Mouse (Mus musculus): Measurements from ENCODE around the gene Tulp3. TPM values are rescaled to one million over a fixed set of nuclear protein-coding genes. Genes with fewer than 3 reads are reported as not detected.
A peak's percentile ranks its signal among the peaks of the same experiment; 100 is the strongest.

Tulp3 gene
- polyA plus RNA-seq, 1 experiment from 2014 or later, result 36.7 TPM

DNA sequence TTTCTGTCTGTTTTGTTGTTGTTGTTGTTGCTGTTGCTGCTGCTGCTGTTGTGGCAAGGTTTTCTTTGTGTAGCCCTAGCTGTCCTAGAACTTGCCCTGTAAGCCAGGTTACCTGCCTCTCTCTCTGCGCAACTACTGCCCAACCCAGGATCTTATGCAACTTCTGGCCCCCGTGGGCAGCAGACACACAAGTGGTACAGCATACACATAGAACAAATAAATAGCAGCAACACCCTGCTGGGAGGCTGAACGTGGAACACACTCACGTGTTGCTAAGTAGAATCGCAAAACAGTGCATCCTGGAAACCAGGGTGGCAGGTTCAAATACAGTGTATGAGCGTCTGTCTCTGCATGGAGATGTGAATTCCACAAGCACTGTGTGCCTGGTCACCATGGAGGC lies 67.0 kb downstream of the Tulp3 start:
- ATAC-seq (ENCODE audit: insufficient number of reproducible peaks, insufficient read depth, low FRiP score, low TSS enrichment, low read depth), result no peak
- Histone ChIP-seq H3K27me3 (no peaks in the 10 kb centered on the region), H3K4me2 (no peak overlapping the region), H3K36me3 (no peaks in the 10 kb centered on the region), H3K9me3 (no peaks in the 10 kb centered on the region), H3K9ac (no peak overlapping the region), H3K4me1 (peaks cover 9% of the 10 kb centered on the region; the same call in 1 of the 2 replicates), H3K4me3 (no peak overlapping the region), H3K27ac (no peak overlapping the region)
- 89% methylated on average over 6 of the region's 6 CpGs for WGBS

DNA sequence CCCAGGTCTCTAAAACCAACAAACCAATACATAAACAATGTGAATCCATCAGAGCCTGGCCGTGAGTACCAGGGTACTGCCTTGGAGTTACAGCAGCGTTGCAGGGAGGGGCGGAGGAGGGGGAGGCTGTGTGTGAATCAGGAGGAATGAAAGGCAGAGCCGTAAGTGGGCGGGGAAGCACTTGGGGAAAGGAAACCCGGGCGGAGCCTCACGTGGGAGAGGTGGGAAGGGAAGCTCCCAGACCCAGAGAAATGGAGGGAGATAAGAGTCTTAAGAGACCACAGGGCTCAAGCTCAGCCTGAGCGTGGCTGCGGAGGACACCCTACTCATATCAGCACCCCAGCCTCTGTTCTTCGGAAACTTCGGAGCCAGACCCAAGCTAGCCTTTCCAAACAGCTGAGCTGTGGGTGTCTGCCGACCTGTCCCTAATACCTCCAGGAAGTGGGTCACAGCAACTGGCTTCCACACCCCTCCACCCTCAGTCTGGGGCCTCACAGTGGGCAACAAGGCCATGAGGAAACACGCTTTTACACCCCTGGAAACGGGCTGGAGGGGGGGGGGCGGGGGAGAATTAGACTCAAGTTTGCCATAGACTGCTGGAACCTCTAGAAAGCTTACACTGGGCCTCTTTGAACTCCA lies 69.7 kb downstream of the Tulp3 start:
- no peaks in the 10 kb centered on the region for H3K36me3 ChIP-seq
- peak overlapping the region; percentile 36 for H3K4me3 ChIP-seq
- WGBS, result 9% methylated on average over 16 of the region's 16 CpGs
- peaks cover 10% of the 10 kb centered on the region for H3K4me1 ChIP-seq
- ATAC-seq (ENCODE audit: insufficient number of reproducible peaks, insufficient read depth, low FRiP score, low TSS enrichment, low read depth), result peak; percentile 74; the same call in 1 of the 2 replicates
- peak overlapping the region; percentile 57 for H3K4me2 ChIP-seq
- no peaks in the 10 kb centered on the region for H3K9me3 ChIP-seq
- peak overlapping the region; percentile 32 for H3K9ac ChIP-seq
- H3K27me3 ChIP-seq, result no peaks in the 10 kb centered on the region
- H3K27ac ChIP-seq, result 0 out of 2 replicates have a peak overlapping the region, but pooled peaks have one; percentile 5

DNA sequence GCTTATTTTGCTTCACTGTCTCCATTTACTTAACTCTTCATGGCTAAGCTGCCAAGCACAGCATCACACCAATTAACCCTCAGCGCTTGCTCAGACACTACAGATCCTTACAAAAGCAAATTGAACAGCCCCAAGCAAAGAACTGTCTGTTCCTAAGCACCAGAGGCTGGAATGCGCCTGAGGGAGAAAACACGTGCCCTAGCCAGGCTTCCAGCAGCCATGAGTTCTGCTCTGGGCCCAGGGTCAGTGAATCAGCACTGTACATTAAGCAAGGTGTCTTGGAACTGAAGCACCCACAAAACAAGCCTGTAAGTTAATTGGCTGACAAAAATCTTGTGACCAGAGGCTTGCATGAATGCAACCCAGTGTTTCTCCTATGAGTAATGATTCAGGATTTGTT lies 73.5 kb downstream of the Tulp3 start:
- peaks cover 30% of the 10 kb centered on the region for H3K4me1 ChIP-seq
- H3K9me3 ChIP-seq, result no peaks in the 10 kb centered on the region
- H3K4me3 ChIP-seq, result no peak overlapping the region
- H3K9ac ChIP-seq, result no peak overlapping the region
- ATAC-seq (ENCODE audit: insufficient number of reproducible peaks, insufficient read depth, low FRiP score, low TSS enrichment, low read depth), result no peak
- no peaks in the 10 kb centered on the region for H3K36me3 ChIP-seq
- 30% methylated on average over 3 of the region's 3 CpGs for WGBS
- H3K27ac ChIP-seq, result no peak overlapping the region
- H3K4me2 ChIP-seq, result no peak overlapping the region
- no peaks in the 10 kb centered on the region for H3K27me3 ChIP-seq

DNA sequence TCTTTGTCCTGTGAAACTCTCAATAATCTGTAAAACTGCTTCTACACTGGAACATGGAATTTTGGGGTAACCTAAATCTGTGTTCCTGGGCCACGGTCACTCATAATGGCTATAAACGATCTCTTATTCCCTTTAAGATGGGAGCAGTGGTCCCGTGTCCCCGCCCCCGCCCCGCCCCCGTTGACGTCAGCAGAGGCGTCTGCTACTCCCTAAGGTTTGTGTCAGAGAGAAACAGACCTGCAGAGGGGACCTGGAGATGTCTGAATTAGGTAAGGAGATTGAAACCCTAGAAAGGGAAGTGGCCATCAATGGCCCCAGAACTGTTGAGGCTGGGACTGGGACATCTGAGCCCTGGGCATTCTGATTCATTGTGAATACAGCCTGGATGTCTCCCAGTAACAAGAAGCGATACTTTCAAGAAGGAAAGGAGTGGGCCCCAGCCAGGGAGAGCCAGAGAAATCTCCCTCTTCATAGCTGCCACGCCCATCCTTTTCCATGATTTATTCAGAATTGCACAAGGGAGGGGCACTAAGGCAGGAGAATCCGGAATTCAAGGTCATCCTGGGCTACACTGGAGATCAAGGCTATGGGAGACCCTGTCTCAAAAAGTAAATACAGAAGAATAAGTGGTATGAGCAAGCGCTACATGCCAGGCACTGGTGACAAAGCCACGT lies 75.0 kb downstream of the Tulp3 start:
- H3K9me3 ChIP-seq, result no peaks in the 10 kb centered on the region
- H3K4me3 ChIP-seq, result no peak overlapping the region
- peaks cover 23% of the 10 kb centered on the region for H3K4me1 ChIP-seq
- 55% methylated on average over 14 of the region's 14 CpGs for WGBS
- H3K36me3 ChIP-seq, result no peaks in the 10 kb centered on the region
- H3K4me2 ChIP-seq, result no peak overlapping the region
- H3K27ac ChIP-seq, result 0 out of 2 replicates have a peak overlapping the region, but pooled peaks have one; percentile 11
- ATAC-seq (ENCODE audit: insufficient number of reproducible peaks, insufficient read depth, low FRiP score, low TSS enrichment, low read depth), result no peak
- no peak overlapping the region for H3K9ac ChIP-seq
- no peaks in the 10 kb centered on the region for H3K27me3 ChIP-seq

DNA sequence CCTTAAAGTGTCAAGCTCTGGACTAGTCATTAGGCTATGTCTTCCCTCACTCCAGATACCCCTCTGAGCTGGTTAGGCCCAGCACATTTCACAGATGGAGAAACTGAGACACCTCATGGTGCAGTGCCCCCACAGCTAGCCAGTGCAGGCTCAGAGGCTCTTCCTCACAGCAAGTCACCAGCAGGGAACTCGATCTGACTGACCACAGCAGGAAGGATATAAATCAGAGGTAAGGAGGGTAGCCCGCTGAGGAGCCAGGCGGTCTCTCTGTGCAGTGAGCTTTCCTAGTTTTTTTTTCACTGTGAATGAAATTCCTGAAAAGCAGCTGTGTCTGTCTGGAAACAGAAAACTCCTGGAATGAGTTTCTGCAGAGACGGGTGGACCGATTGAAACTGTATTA lies 76.0 kb downstream of the Tulp3 start:
- H3K4me2 ChIP-seq, result no peak overlapping the region
- no peaks in the 10 kb centered on the region for H3K36me3 ChIP-seq
- H3K27ac ChIP-seq, result no peak overlapping the region
- WGBS, result 30% methylated on average over 5 of the region's 5 CpGs
- H3K4me3 ChIP-seq, result no peak overlapping the region
- H3K9me3 ChIP-seq, result no peaks in the 10 kb centered on the region
- H3K4me1 ChIP-seq, result peaks cover 21% of the 10 kb centered on the region
- no peak for ATAC-seq (ENCODE audit: insufficient number of reproducible peaks, insufficient read depth, low FRiP score, low TSS enrichment, low read depth)
- no peak overlapping the region for H3K9ac ChIP-seq
- H3K27me3 ChIP-seq, result no peaks in the 10 kb centered on the region

DNA sequence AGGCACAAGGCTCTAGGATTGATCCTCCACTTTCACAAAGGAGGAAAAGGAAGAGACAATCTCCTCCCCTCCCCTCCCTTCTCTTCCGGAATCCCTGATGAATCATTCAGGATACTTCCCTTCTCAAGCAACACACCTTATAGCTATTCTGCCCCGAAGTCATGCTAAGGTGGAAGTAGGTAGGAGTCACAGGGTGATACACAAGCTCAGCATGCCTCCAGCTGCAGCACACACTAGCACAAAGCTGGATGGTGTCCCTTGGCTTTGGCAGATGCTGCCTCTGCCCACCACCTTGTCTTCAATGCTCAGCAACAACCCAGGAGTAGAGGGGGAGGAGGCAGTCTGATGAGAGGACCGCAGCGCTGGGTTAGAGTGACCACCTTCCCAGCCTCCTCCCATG lies 76.6 kb downstream of the Tulp3 start:
- Histone ChIP-seq H3K4me1 (peaks cover 21% of the 10 kb centered on the region), H3K27me3 (no peaks in the 10 kb centered on the region), H3K9me3 (no peaks in the 10 kb centered on the region), H3K36me3 (no peaks in the 10 kb centered on the region), H3K4me2 (no peak overlapping the region), H3K4me3 (no peak overlapping the region), H3K9ac (no peak overlapping the region), H3K27ac (no peak overlapping the region)
- no peak for ATAC-seq (ENCODE audit: insufficient number of reproducible peaks, insufficient read depth, low FRiP score, low TSS enrichment, low read depth)
- WGBS, result 69% methylated on average over 4 of the region's 4 CpGs

DNA sequence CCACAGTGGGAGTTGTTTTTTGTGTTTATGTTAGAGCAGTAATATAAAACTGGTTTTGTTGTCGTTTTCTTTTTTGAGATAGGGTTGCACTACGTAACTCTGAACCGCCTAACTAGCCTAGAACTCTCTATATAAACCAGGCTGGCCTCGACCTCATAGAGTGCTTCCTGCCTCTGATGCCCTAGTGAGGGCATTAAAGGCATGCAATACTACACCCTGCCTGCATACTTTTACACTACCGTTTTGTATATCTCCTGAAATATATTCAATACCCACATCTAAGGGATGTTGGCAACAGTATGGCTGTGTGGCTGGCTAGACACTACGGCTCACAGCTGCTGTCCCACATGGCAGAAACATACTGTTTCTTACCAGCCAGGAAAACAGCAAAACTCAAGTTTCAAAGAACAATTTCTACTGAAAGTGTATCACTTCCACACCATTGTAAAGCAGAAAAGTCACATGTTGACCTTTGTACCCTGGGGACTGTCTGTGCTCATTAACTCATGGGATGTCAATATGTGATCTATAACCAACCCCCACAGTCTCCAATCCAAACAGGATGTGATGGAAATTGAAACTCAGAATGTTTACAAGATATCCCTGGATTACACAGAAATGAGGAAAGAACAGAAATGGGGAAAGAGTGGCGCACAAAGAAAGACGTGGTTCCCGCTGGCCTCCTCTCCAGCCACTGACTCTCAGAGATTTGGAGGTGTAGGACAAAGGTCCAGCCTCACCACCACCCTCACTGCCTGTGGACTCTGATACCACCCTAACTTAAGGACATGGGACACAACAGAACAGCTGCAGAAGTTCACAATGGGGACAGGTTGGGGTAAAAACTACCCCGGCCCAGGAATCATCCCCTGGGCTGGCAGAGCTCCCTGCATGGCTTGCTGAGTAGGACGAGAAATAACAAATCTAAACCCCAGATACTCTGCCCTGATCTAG lies 78.2 kb downstream of the Tulp3 start:
- Histone ChIP-seq H3K4me2 (no peak overlapping the region), H3K27ac (no peak overlapping the region), H3K36me3 (no peaks in the 10 kb centered on the region), H3K4me3 (no peak overlapping the region), H3K27me3 (no peaks in the 10 kb centered on the region), H3K9ac (no peak overlapping the region), H3K9me3 (no peaks in the 10 kb centered on the region), H3K4me1 (peaks cover 21% of the 10 kb centered on the region)
- ATAC-seq (ENCODE audit: insufficient number of reproducible peaks, insufficient read depth, low FRiP score, low TSS enrichment, low read depth), result no peak
- WGBS, result 67% methylated on average over 11 of the region's 11 CpGs

DNA sequence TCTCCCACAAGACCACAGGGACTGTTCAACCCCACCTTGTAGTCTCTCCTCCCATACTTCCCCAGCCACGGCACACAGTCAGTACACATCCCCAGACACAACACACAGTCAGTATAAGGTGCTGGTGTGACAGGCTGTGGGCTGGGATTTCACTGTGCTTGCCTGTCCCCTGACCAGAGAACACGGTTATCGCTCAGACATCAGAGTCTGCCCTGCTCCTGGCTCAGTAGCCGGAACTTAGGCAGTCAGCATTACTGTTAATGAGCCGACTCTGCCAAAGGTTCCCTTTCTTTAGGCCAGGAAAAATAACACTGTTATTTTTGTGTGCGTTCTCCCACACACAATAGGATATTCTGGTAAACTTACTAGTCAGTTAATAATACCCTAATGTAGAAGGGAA lies 79.3 kb downstream of the Tulp3 start:
- no peak overlapping the region for H3K9ac ChIP-seq
- no peaks in the 10 kb centered on the region for H3K27me3 ChIP-seq
- H3K27ac ChIP-seq, result no peak overlapping the region
- ATAC-seq (ENCODE audit: insufficient number of reproducible peaks, insufficient read depth, low FRiP score, low TSS enrichment, low read depth), result no peak
- H3K4me2 ChIP-seq, result no peak overlapping the region
- no peak overlapping the region for H3K4me3 ChIP-seq
- H3K9me3 ChIP-seq, result no peaks in the 10 kb centered on the region
- no peaks in the 10 kb centered on the region for H3K36me3 ChIP-seq
- H3K4me1 ChIP-seq, result peaks cover 21% of the 10 kb centered on the region
- 90% methylated on average over 6 of the region's 6 CpGs for WGBS

DNA sequence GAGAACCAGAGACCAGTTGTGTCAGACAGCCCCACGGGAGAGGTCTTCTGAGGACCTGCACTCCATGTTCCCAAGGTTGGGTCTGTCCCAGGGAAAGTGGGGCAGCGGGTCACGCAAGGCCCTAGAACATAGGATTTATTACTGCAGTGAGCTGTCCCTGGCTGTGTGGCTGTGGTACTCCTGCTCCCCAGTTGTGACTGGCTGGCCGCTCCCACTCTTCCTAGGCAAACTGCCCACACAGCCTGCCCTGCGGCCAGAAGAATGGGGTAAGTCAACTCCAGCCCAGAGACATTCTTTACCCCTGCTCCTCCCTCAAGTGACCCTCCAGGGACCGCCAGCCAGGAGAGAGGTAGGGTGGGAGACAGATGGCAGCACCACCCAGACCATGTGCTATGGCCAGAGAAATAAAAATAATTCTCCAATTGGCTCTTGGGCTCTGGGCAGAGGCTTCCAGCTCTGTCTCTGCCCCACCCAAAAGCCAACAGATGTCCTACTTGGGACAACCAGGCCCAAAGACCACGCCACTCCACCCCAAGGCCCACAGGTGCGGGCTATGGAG lies 80.1 kb downstream of the Tulp3 start:
- no peak overlapping the region for H3K9ac ChIP-seq
- no peak overlapping the region for H3K4me2 ChIP-seq
- H3K27ac ChIP-seq, result no peak overlapping the region
- 89% methylated on average over 8 of the region's 8 CpGs for WGBS
- H3K36me3 ChIP-seq, result no peaks in the 10 kb centered on the region
- no peak overlapping the region for H3K4me3 ChIP-seq
- no peak for ATAC-seq (ENCODE audit: insufficient number of reproducible peaks, insufficient read depth, low FRiP score, low TSS enrichment, low read depth)
- H3K27me3 ChIP-seq, result no peaks in the 10 kb centered on the region
- H3K4me1 ChIP-seq, result peaks cover 17% of the 10 kb centered on the region
- no peaks in the 10 kb centered on the region for H3K9me3 ChIP-seq

DNA sequence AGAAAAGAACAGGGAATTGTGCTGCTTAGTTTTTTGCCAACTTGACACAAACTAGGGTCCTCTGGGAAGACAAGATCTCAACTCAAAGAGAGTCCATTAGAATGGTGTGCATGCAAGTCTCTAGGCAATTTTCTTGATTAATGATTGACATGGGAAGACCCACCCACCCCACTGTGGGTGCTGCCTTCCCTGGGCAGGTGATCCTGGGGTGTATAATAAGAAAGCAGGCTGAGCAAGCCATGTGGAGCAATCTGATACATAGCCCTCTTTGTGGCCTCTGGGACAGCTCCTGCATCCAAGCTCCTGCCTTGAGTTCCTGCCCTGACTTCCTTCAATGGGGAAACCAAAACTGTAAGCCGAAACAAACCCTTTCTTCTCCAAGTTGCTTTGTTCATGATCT lies 82.1 kb downstream of the Tulp3 start:
- ATAC-seq (ENCODE audit: insufficient number of reproducible peaks, insufficient read depth, low FRiP score, low TSS enrichment, low read depth), result no peak
- no peaks in the 10 kb centered on the region for H3K36me3 ChIP-seq
- H3K27ac ChIP-seq, result no peak overlapping the region
- H3K4me3 ChIP-seq, result no peak overlapping the region
- H3K4me1 ChIP-seq, result peaks cover 4% of the 10 kb centered on the region; the same call in 1 of the 2 replicates
- WGBS, result 73% methylated on average over 1 of the region's 1 CpGs
- no peak overlapping the region for H3K4me2 ChIP-seq
- H3K27me3 ChIP-seq, result no peaks in the 10 kb centered on the region
- no peaks in the 10 kb centered on the region for H3K9me3 ChIP-seq
- H3K9ac ChIP-seq, result no peak overlapping the region

DNA sequence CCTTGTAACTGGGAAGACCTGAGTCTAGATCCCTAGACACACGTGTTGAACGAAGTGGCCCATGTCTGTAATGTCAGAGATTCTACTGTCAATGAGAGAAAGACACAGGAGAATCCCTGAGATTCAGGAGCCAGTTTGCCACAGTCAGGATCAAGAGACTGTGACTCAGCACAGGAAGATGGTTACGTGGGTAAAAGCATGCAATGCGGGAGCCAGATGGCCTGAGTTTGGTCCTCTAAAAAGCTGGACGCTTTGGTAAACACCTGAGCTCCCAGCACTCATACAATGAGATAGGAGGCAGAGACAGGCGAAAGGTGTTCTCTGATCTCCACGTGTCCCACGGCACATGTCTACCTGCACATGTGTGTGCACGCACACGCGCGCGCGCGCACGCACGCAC lies 82.9 kb downstream of the Tulp3 start:
- H3K27ac ChIP-seq, result no peak overlapping the region
- no peaks in the 10 kb centered on the region for H3K9me3 ChIP-seq
- no peak for ATAC-seq (ENCODE audit: insufficient number of reproducible peaks, insufficient read depth, low FRiP score, low TSS enrichment, low read depth)
- peaks cover 4% of the 10 kb centered on the region; the same call in 1 of the 2 replicates for H3K4me1 ChIP-seq
- no peak overlapping the region for H3K4me2 ChIP-seq
- H3K36me3 ChIP-seq, result no peaks in the 10 kb centered on the region
- no peak overlapping the region for H3K4me3 ChIP-seq
- 94% methylated on average over 17 of the region's 17 CpGs for WGBS
- no peak overlapping the region for H3K9ac ChIP-seq
- H3K27me3 ChIP-seq, result no peaks in the 10 kb centered on the region
